Mouse (Mus musculus): ENCODE measurements around the gene Zfp607a. TPM values are rescaled to one million over a fixed set of nuclear protein-coding genes. Genes with fewer than 3 reads are reported as not detected.
"Not testable (repeated sequence)": the region's sequence is repeated elsewhere in the genome, so short reads cannot be mapped to it uniquely, and the experiment has no call there.

Zfp607a gene
- polyA plus RNA-seq, 1 experiment from 2014 or later = 4.4 TPM

DNA sequence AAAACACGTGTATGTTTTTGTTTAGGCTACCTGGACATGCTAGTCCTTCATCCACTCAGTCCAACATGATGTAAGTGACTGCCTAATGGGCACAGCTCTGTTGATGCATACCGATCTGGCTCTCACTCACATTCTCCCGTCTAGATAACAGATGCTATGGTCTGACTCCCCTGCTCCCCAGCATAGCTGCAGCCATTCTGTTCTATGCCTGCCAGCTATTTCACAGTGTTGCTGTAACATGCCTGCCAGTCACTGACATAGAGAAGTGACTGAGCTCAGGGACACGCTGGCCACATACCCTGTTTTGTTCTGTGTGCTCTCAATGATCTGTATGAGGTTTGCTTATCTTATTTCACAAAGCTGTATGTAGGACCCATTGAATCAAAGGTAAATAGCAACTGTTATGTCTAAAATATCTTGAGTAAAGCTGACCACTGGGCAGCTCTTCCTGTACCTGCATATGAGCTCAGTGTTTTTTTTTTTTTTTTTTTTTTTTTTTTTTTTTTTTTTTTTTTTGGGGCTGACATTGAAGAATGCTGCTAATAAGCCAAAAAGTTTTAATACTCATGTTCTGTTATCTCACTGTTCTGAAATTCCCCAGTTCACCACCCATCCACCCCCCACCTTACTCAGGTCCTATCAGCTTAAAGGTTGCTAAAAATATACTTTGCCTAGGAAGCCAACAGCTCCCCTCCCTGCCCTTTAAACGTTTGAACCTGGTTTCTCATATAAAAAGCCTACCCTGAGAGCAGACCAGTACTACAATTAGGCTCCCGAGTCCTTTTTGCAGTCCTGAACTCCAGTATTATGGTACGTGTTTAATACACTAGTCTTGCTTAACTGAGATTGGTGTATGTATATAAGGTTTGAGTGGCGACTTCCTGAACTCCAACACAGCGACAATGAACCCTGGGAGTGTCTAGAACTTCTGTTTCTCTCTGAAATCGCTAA lies 2.2 kb downstream of the Zfp607a start:
- ATAC-seq (replicated peaks; ENCODE audit: low FRiP score) (no peak), DNase-seq (ENCODE audit: low spot score) (no peak)
- no peaks in the 10 kb centered on the region; the same call in 1 of the 2 replicates for H3K9me3 ChIP-seq (ENCODE audit: control insufficient read depth, low read length)
- 32% methylated on average over 10 of the region's 10 CpGs for WGBS
- no peaks in the 10 kb centered on the region for H3K27me3 ChIP-seq (ENCODE audit: control insufficient read depth, insufficient read depth, low read length)
- H3K27ac ChIP-seq (ENCODE audit: low read depth, low read length) = no peak overlapping the region
- H3K4me1 ChIP-seq (replicated peaks; ENCODE audit: control insufficient read depth, insufficient read depth, low read length) = peaks cover 4% of the 10 kb centered on the region; the same call in 1 of the 2 replicates
- H3K36me3 ChIP-seq (ENCODE audit: control insufficient read depth, insufficient read depth, low read length) = no peaks in the 10 kb centered on the region
- H3K9ac ChIP-seq (ENCODE audit: low read length) = peak overlapping the region; percentile 74
- peak overlapping the region; percentile 83 for H3K4me2 ChIP-seq (ENCODE audit: low read depth, low read length, severe bottlenecking)
- peak overlapping the region; percentile 58 for H3K4me3 ChIP-seq (ENCODE audit: low read depth, low read length)

- Histone ChIP-seq H3K36me3 (ENCODE audit: control insufficient read depth, insufficient read depth, low read length) (no peaks in the 10 kb centered on the region), H3K4me3 (ENCODE audit: low read depth, low read length) (peak overlapping the region; percentile 58), H3K9ac (ENCODE audit: low read length) (peak overlapping the region; percentile 74), H3K27ac (ENCODE audit: low read depth, low read length) (0 out of 2 replicates have a peak overlapping the region, but pooled peaks have one; percentile 25), H3K27me3 (ENCODE audit: control insufficient read depth, insufficient read depth, low read length) (no peaks in the 10 kb centered on the region), H3K4me1 (replicated peaks; ENCODE audit: control insufficient read depth, insufficient read depth, low read length) (peaks cover 4% of the 10 kb centered on the region; the same call in 1 of the 2 replicates), H3K9me3 (ENCODE audit: control insufficient read depth, low read length) (no peaks in the 10 kb centered on the region; the same call in 1 of the 2 replicates), H3K4me2 (ENCODE audit: low read depth, low read length, severe bottlenecking) (peak overlapping the region; percentile 83)
- DNase-seq (ENCODE audit: low spot score) (peak; percentile 82), ATAC-seq (replicated peaks; ENCODE audit: low FRiP score) (peak; percentile 89)
- under 1% methylated on average over 22 of the region's 22 CpGs for WGBS
Measured at GRCm38 (mm10) chr7:27860396-27861235, 3.3 kb downstream of the Zfp607a start.

DNA sequence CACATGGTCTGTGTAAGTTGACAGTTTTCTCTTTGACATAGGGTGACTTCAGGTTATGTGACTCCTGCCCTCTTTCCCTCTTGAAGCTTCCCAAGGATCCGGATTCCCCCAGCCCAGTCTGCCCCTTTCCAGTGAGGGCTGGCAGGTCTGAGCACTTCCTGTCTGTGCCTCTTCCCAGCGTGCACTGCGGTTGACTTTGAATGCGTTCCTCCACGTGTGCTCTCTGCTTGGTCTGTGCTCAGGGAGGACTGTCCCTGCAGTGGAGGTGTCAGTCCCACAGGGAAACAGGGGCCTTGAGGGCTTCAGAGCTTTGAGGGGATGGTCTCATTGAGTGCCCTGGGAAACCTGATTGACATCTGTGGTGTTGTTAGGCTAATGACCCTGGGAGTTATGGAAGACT lies 5.3 kb downstream of the Zfp607a start:
- not testable (repeated sequence) for H3K27me3 ChIP-seq (ENCODE audit: control insufficient read depth, insufficient read depth, low read length); H3K4me2 ChIP-seq (ENCODE audit: low read depth, low read length, severe bottlenecking); ATAC-seq (replicated peaks; ENCODE audit: low FRiP score); H3K36me3 ChIP-seq (ENCODE audit: control insufficient read depth, insufficient read depth, low read length); H3K4me3 ChIP-seq (ENCODE audit: low read depth, low read length); H3K27ac ChIP-seq (ENCODE audit: low read depth, low read length); H3K4me1 ChIP-seq (replicated peaks; ENCODE audit: control insufficient read depth, insufficient read depth, low read length); H3K9ac ChIP-seq (ENCODE audit: low read length); DNase-seq (ENCODE audit: low spot score); H3K9me3 ChIP-seq (ENCODE audit: control insufficient read depth, low read length)
- WGBS = 89% methylated on average over 5 of the region's 5 CpGs

DNA sequence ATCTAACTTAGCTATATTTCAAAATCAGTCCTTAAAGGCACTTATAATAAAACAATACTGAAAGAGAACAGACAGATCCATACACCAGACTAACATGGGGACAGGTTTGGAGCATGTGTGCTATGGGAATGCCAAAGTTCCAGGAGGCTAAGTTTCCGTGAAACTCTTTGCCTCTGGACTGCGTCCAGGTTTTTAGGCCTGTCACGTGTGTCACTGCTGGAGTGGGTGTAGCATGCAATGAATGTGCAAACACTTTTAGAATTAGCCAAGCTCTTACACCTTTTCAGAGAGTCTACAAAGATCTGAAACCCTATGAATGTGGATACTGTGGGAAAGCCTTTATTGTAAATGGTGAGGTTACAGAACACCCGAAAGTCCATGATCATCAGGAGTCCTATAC lies 24.4 kb downstream of the Zfp607a start:
- H3K27ac ChIP-seq (ENCODE audit: low read depth, low read length) = no peak overlapping the region
- H3K9me3 ChIP-seq (ENCODE audit: control insufficient read depth, low read length) = no peaks in the 10 kb centered on the region
- ATAC-seq (replicated peaks; ENCODE audit: low FRiP score) = no peak
- H3K4me3 ChIP-seq (ENCODE audit: low read depth, low read length) = no peak overlapping the region
- no peaks in the 10 kb centered on the region for H3K4me1 ChIP-seq (replicated peaks; ENCODE audit: control insufficient read depth, insufficient read depth, low read length)
- DNase-seq (ENCODE audit: low spot score) = no peak
- no peaks in the 10 kb centered on the region for H3K27me3 ChIP-seq (ENCODE audit: control insufficient read depth, insufficient read depth, low read length)
- H3K4me2 ChIP-seq (ENCODE audit: low read depth, low read length, severe bottlenecking) = no peak overlapping the region
- H3K9ac ChIP-seq (ENCODE audit: low read length) = no peak overlapping the region
- 96% methylated on average over 4 of the region's 4 CpGs for WGBS
- peaks cover 6% of the 10 kb centered on the region; the same call in 1 of the 2 replicates for H3K36me3 ChIP-seq (ENCODE audit: control insufficient read depth, insufficient read depth, low read length)

- ATAC-seq (replicated peaks; ENCODE audit: low FRiP score) = no peak
- Histone ChIP-seq H3K36me3 (ENCODE audit: control insufficient read depth, insufficient read depth, low read length) (no peaks in the 10 kb centered on the region), H3K4me2 (ENCODE audit: low read depth, low read length, severe bottlenecking) (no peak overlapping the region), H3K27me3 (ENCODE audit: control insufficient read depth, insufficient read depth, low read length) (no peaks in the 10 kb centered on the region), H3K9me3 (ENCODE audit: control insufficient read depth, low read length) (no peaks in the 10 kb centered on the region), H3K9ac (ENCODE audit: low read length) (no peak overlapping the region), H3K4me1 (replicated peaks; ENCODE audit: control insufficient read depth, insufficient read depth, low read length) (no peaks in the 10 kb centered on the region), H3K27ac (ENCODE audit: low read depth, low read length) (no peak overlapping the region), H3K4me3 (ENCODE audit: low read depth, low read length) (no peak overlapping the region)
- WGBS = 86% methylated on average over 4 of the region's 4 CpGs
- DNase-seq (ENCODE audit: low spot score) = no peak
Measured at GRCm38 (mm10) chr7:27900601-27901000, 43.3 kb downstream of the Zfp607a start.

- no peak overlapping the region for H3K9ac ChIP-seq (ENCODE audit: low read length)
- no peaks in the 10 kb centered on the region for H3K36me3 ChIP-seq (ENCODE audit: control insufficient read depth, insufficient read depth, low read length)
- H3K4me3 ChIP-seq (ENCODE audit: low read depth, low read length) = no peak overlapping the region
- no peaks in the 10 kb centered on the region for H3K27me3 ChIP-seq (ENCODE audit: control insufficient read depth, insufficient read depth, low read length)
- DNase-seq (ENCODE audit: low spot score) = no peak
- no peaks in the 10 kb centered on the region for H3K9me3 ChIP-seq (ENCODE audit: control insufficient read depth, low read length)
- no peak overlapping the region for H3K4me2 ChIP-seq (ENCODE audit: low read depth, low read length, severe bottlenecking)
- H3K27ac ChIP-seq (ENCODE audit: low read depth, low read length) = no peak overlapping the region
- ATAC-seq (replicated peaks; ENCODE audit: low FRiP score) = no peak
- no peaks in the 10 kb centered on the region for H3K4me1 ChIP-seq (replicated peaks; ENCODE audit: control insufficient read depth, insufficient read depth, low read length)
- WGBS = 80% methylated on average over 11 of the region's 11 CpGs
Measured at GRCm38 (mm10) chr7:27905061-27905848, 47.9 kb downstream of the Zfp607a start.

DNA sequence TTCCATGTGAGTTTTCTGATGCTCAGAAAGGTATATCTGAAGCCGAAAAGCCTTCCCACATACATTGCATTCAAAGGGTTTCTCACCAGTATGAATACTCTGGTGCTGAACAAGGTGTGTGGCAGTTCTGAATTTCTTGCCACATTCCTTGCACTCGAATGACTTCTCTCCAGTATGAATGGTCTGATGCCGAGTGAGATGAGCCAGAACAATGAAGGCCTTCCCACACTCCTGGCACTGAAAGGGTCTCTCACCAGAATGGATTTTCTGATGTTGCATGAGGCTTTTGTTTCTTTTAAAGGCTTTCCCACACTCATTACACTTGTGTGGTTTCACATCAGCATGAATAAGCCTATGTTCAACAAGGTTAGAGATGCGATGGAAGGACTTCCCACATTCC lies 53.6 kb downstream of the Zfp607a start:
- H3K27me3 ChIP-seq (ENCODE audit: control insufficient read depth, insufficient read depth, low read length); ATAC-seq (replicated peaks; ENCODE audit: low FRiP score); H3K9me3 ChIP-seq (ENCODE audit: control insufficient read depth, low read length); H3K9ac ChIP-seq (ENCODE audit: low read length); DNase-seq (ENCODE audit: low spot score); H3K4me1 ChIP-seq (replicated peaks; ENCODE audit: control insufficient read depth, insufficient read depth, low read length); H3K36me3 ChIP-seq (ENCODE audit: control insufficient read depth, insufficient read depth, low read length); H3K27ac ChIP-seq (ENCODE audit: low read depth, low read length); H3K4me3 ChIP-seq (ENCODE audit: low read depth, low read length); H3K4me2 ChIP-seq (ENCODE audit: low read depth, low read length, severe bottlenecking): not testable (repeated sequence)
- WGBS = 63% methylated on average over 3 of the region's 4 CpGs

GRCm38 (mm10) chr7:27927041-27927440 lies 69.7 kb downstream of the Zfp607a start:
- ATAC-seq (replicated peaks; ENCODE audit: low FRiP score); H3K4me1 ChIP-seq (replicated peaks; ENCODE audit: control insufficient read depth, insufficient read depth, low read length); H3K36me3 ChIP-seq (ENCODE audit: control insufficient read depth, insufficient read depth, low read length); H3K27me3 ChIP-seq (ENCODE audit: control insufficient read depth, insufficient read depth, low read length); H3K4me3 ChIP-seq (ENCODE audit: low read depth, low read length); H3K27ac ChIP-seq (ENCODE audit: low read depth, low read length); H3K9ac ChIP-seq (ENCODE audit: low read length); DNase-seq (ENCODE audit: low spot score); H3K4me2 ChIP-seq (ENCODE audit: low read depth, low read length, severe bottlenecking); H3K9me3 ChIP-seq (ENCODE audit: control insufficient read depth, low read length): not testable (repeated sequence)
- 56% methylated on average over 4 of the region's 4 CpGs for WGBS

Measured in forebrain, embryonic 11.5 days (tissue).